Mouse (Mus musculus) stomach, postnatal 0 days (tissue): ENCODE measurements around the gene Serhl.

Source experiments
- CTCF ChIP-seq: IDR thresholded peaks from 2 replicates; pipeline ENCODE4 v1.5.1; 2016; ENCODE audit warnings: antibody characterized with exemption, low read depth, mild to moderate bottlenecking, moderate library complexity
- EP300 ChIP-seq: optimal IDR thresholded peaks from 2 replicates; pipeline ENCODE3; 2016; ENCODE audit warnings: antibody characterized with exemption

GRCm38 (mm10) chr15:83099533-83100331, 10.4 kb downstream of the Serhl start:
- peak; percentile 12; the same call in 1 of the 2 replicates for TF ChIP-seq CTCF
- no peak for TF ChIP-seq EP300
